Mouse (Mus musculus): Measurements from ENCODE around the gene Pea15a.

The Pea15a gene

GRCm38 (mm10) chr1:172181777-172182176, 24.8 kb downstream of the Pea15a start:
- in situ Hi-C loops (cut with MboI; ENCODE audit: unreplicated experiment in 2 of 2), result no loop called here

- in situ Hi-C loops (cut with MboI; ENCODE audit: unreplicated experiment in 2 of 2), result no loop called here
These were observed 25.7 kb downstream of the Pea15a start for GRCm38 (mm10) chr1:172180881-172181280.

- in situ Hi-C loops (cut with MboI; ENCODE audit: unreplicated experiment in 2 of 2), result no loop called here
These were observed 27.5 kb downstream of the Pea15a start for GRCm38 (mm10) chr1:172179102-172179501.

GRCm38 (mm10) chr1:172177791-172178190, 28.8 kb downstream of the Pea15a start:
- in situ Hi-C loops (cut with MboI; ENCODE audit: unreplicated experiment in 2 of 2), result no loop called here

- in situ Hi-C loops (cut with MboI; ENCODE audit: unreplicated experiment in 2 of 2), result no loop called here
These were observed 33.4 kb downstream of the Pea15a start for GRCm38 (mm10) chr1:172173181-172173580.

GRCm38 (mm10) chr1:172172381-172172780, 34.2 kb downstream of the Pea15a start:
- in situ Hi-C loops (cut with MboI; ENCODE audit: unreplicated experiment in 2 of 2), result no loop called here

GRCm38 (mm10) chr1:172169809-172170208, 36.8 kb downstream of the Pea15a start:
- in situ Hi-C loops (cut with MboI; ENCODE audit: unreplicated experiment in 2 of 2), result no loop called here

GRCm38 (mm10) chr1:172167911-172168310, 38.7 kb downstream of the Pea15a start:
- in situ Hi-C loops (cut with MboI; ENCODE audit: unreplicated experiment in 2 of 2), result no loop called here

GRCm38 (mm10) chr1:172162959-172163358, 43.6 kb downstream of the Pea15a start:
- in situ Hi-C loops (cut with MboI; ENCODE audit: unreplicated experiment in 2 of 2), result loop anchor here in 1 of 2 experiments (5.0 kb wide), 1 partner anchor 149 kb away; no protein-coding TSS in a partner anchor

GRCm38 (mm10) chr1:172162009-172162408, 44.6 kb downstream of the Pea15a start:
- in situ Hi-C loops (cut with MboI; ENCODE audit: unreplicated experiment in 2 of 2), result loop anchor here in 1 of 2 experiments (5.0 kb wide), 1 partner anchor 150 kb away; no protein-coding TSS in a partner anchor

GRCm38 (mm10) chr1:172160508-172160907, 46.1 kb downstream of the Pea15a start:
- in situ Hi-C loops (cut with MboI; ENCODE audit: unreplicated experiment in 2 of 2), result loop anchor here in 1 of 2 experiments (5.0 kb wide), 1 partner anchor 152 kb away; no protein-coding TSS in a partner anchor

- in situ Hi-C loops (cut with MboI; ENCODE audit: unreplicated experiment in 2 of 2), result loop anchor here in 1 of 2 experiments (5.0 kb wide), 1 partner anchor 152 kb away; no protein-coding TSS in a partner anchor
These were observed 46.6 kb downstream of the Pea15a start for GRCm38 (mm10) chr1:172159970-172160369.

GRCm38 (mm10) chr1:172155518-172155917, 51.1 kb downstream of the Pea15a start:
- in situ Hi-C loops (cut with MboI; ENCODE audit: unreplicated experiment in 2 of 2), result no loop called here

- in situ Hi-C loops (cut with MboI; ENCODE audit: unreplicated experiment in 2 of 2), result no loop called here
These were observed 52.1 kb downstream of the Pea15a start for GRCm38 (mm10) chr1:172154536-172154935.

GRCm38 (mm10) chr1:172148955-172149815, 57.4 kb downstream of the Pea15a start:
- in situ Hi-C loops (cut with MboI; ENCODE audit: unreplicated experiment in 2 of 2), result loop anchor here (5.0 to 25.0 kb wide), 2 partner anchors 163 to 363 kb away; partner anchors contain the start of genes Cfap45 (in 2 of the 2) and Tagln2 (in 2 of the 2)

- in situ Hi-C loops (cut with MboI; ENCODE audit: unreplicated experiment in 2 of 2), result loop anchor here (5.0 to 25.0 kb wide), 2 partner anchors 164 to 364 kb away; partner anchors contain the start of genes Cfap45 (in 2 of the 2) and Tagln2 (in 2 of the 2)
These were observed 58.2 kb downstream of the Pea15a start for GRCm38 (mm10) chr1:172148279-172148954.

- in situ Hi-C loops (cut with MboI; ENCODE audit: unreplicated experiment in 2 of 2), result loop anchor here (5.0 to 25.0 kb wide), 2 partner anchors 164 to 364 kb away; partner anchors contain the start of genes Cfap45 (in 2 of the 2) and Tagln2 (in 2 of the 2)
These were observed 58.7 kb downstream of the Pea15a start, which contains the start of gene Dcaf8 for GRCm38 (mm10) chr1:172147835-172148278. Gene Dcaf8, plus strand, starts transcription at chr1:172148084.

Data from v-Abl transformed pro-B cells (cell line).